Mouse (Mus musculus): Measurements from ENCODE around the gene Atn1. TPM values are rescaled to one million over a fixed set of nuclear protein-coding genes. Genes with fewer than 3 reads are reported as not detected.

Atn1 gene
- polyA plus RNA-seq, 1 experiment from 2014 or later = 9.4 TPM

DNA sequence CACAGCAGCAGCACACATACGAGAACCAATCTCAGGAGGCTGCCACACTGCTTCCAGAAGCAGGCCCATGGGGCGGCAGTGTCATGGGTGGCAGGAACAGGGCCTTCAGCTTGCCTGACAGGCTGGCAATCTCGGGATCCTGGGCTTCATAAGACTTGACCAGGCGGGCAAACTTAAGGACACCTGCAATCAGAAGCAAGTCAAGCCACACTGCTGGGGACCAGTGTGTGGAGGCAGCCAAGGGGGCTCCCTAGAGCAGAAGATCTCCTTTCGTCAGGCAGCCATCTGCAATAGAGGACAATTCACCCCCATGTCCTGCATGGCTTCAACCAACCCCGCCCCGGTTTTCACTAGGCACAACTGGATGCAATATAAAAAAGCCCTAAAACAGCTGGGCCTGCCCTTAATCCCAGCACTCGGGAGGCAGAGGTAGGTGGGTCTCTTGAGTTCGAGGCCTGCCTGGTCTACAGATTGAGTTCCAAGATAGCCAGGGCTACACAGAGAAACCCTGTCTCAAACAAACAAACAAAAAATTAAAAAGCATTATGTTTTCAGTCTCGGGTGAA, 17.0 kb downstream of the Atn1 start:
- ATAC-seq (ENCODE audit: extremely low read depth, insufficient number of reproducible peaks, low FRiP score, low TSS enrichment) = no peak
- Histone ChIP-seq H3K27ac (replicated peaks) (peak overlapping the region; percentile 99; the same call in 1 of the 2 replicates), H3K36me3 (peaks cover 26% of the 10 kb centered on the region), H3K27me3 (replicated peaks) (no peaks in the 10 kb centered on the region), H3K9ac (peak overlapping the region; percentile 30; the same call in 1 of the 2 replicates), H3K9me3 (no peaks in the 10 kb centered on the region), H3K4me2 (peak overlapping the region; percentile 89; the same call in 1 of the 2 replicates), H3K4me1 (peaks cover 33% of the 10 kb centered on the region), H3K4me3 (no peak overlapping the region)
- WGBS = 85% methylated on average over 10 of the region's 10 CpGs

DNA sequence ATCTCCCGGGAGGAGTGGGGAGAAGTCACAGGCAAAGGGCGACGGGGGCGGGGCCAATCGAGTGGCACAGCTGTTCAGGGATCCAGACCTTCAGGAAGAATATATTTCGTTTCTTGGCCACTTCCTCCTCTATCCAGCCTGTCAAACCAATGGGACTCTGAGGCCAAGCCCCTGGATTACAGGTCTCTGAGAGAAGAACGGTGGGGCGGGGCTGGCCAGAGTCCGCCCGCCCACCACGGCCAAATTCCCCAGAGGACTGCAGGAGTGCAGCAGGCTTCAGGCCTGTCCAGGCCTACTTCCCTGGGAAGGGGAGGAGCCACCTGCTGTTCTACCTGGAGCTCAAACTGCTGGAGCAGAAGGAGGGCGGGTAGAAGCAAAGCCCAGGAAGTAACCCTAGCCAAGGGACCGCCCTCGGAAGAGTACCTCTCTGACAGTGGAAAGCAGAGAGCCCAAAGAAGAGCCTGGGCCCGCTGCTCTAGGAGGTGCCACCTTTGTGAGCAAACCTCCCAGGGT, 17.8 kb downstream of the Atn1 start, which contains the start of gene Ptpn6:
Gene Ptpn6, minus strand, starts transcription at position 204 of the 513 bp plus-strand sequence.
- Histone ChIP-seq H3K27me3 (replicated peaks) (no peaks in the 10 kb centered on the region), H3K4me3 (no peak within 1 kb of the TSS), H3K9ac (peak within 1 kb of the TSS; percentile 47), H3K9me3 (no peaks in the 10 kb centered on the region), H3K36me3 (peaks cover 18% of the 10 kb centered on the region), H3K4me2 (peak within 1 kb of the TSS; percentile 30), H3K27ac (replicated peaks) (peak within 1 kb of the TSS; percentile 99; the same call in 1 of the 2 replicates), H3K4me1 (peaks cover 32% of the 10 kb centered on the region)
- WGBS = 33% methylated on average over 15 of the region's 15 CpGs
- ATAC-seq (ENCODE audit: extremely low read depth, insufficient number of reproducible peaks, low FRiP score, low TSS enrichment) = no peak

DNA sequence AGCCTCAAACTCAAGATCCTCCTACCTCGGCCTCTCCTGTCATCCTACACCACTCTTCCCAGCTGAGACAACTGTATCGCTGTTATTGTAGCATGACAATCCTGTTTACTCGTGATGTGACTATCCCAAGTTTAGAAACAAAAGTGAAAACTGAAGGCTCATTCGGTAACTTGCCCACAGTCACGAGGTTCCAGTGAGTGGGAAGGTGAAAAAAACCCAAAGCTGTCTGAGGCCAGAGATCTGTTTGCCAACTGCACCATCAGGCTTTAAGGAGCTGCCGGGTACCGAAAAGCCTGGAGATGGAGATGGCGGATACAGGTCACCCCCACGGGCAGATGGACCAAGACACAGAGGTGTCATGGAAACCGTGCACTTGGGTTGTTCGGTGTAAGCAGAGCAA, 19.3 kb downstream of the Atn1 start:
- Histone ChIP-seq H3K36me3 (peaks cover 7% of the 10 kb centered on the region; the same call in 1 of the 2 replicates), H3K9me3 (no peaks in the 10 kb centered on the region), H3K4me1 (peaks cover 36% of the 10 kb centered on the region), H3K4me2 (no peak overlapping the region), H3K27me3 (replicated peaks) (no peaks in the 10 kb centered on the region), H3K9ac (no peak overlapping the region), H3K27ac (replicated peaks) (no peak overlapping the region), H3K4me3 (no peak overlapping the region)
- ATAC-seq (ENCODE audit: extremely low read depth, insufficient number of reproducible peaks, low FRiP score, low TSS enrichment) = no peak
- 85% methylated on average over 11 of the region's 11 CpGs for WGBS

DNA sequence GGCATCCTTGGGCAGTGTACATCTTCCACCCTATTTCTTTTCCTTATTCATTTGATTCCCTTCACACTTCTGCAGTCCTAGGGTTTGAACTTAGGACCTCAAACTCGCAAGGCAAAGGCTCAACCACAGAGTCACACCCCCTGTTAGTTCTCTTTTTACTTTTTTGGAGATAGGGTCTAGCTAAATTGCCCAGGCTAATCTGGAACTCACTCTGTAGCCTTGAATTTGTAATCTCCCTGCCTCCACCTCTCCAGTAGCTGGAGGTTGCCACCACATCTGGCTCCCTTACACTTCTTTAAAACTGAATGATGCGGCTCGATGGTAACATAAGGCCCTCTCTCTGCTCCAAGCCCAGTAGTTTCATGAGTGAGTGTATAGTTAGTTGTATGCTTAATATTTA, 21.9 kb downstream of the Atn1 start:
- H3K4me2 ChIP-seq = no peak overlapping the region
- peaks cover 7% of the 10 kb centered on the region; the same call in 1 of the 2 replicates for H3K36me3 ChIP-seq
- 85% methylated on average over 3 of the region's 3 CpGs for WGBS
- H3K9ac ChIP-seq = no peak overlapping the region
- H3K9me3 ChIP-seq = no peaks in the 10 kb centered on the region
- H3K4me3 ChIP-seq = no peak overlapping the region
- ATAC-seq (ENCODE audit: extremely low read depth, insufficient number of reproducible peaks, low FRiP score, low TSS enrichment) = no peak
- no peak overlapping the region for H3K27ac ChIP-seq (replicated peaks)
- H3K4me1 ChIP-seq = peaks cover 21% of the 10 kb centered on the region
- no peaks in the 10 kb centered on the region for H3K27me3 ChIP-seq (replicated peaks)

DNA sequence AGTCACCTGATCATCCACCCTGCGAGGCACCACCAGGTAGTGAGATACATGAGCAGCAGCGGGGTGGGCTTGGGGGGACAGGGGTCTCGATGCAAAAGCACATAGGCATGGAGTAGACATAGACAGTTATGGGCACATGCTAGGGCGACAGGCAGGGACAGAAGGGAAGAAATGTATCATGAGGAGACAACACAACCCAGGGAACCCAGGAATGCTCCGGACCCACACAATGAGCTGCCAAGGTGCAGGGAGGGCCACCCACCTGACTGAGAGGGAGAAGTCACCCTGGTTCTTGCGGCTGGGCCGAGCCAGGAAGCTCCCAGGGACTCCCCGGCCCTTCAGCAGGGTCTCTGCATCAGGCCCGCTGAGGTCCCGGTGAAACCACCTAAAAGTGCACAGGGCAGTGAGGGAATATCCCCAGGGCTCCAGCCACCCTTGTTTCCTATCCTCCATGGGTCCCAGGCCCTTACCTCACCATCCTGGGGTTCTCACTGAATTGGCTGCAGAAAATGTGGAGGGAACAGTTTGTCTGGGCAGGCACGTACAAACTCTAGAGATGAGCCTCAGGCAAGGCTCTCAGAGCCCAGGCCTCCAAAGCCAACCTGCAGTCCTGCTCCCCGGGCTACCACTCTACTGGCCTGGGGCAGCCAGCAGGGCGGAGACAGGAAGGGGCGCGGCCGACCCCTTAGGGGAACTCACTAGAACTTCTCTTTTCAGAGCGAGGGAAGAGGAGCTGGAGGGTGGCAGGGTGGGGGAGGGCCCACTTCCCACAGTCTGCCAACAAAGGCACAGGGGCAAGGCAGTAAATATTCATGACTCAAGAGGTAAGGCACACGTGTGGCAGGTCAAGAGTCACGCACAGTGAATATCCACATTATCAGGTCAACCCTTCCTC, 23.6 kb downstream of the Atn1 start:
- no peaks in the 10 kb centered on the region for H3K27me3 ChIP-seq (replicated peaks)
- H3K36me3 ChIP-seq = no peaks in the 10 kb centered on the region
- peak overlapping the region; percentile 8; the same call in 1 of the 2 replicates for H3K4me3 ChIP-seq
- 48% methylated on average over 19 of the region's 19 CpGs for WGBS
- H3K9me3 ChIP-seq = no peaks in the 10 kb centered on the region
- peak overlapping the region; percentile 50 for H3K9ac ChIP-seq
- H3K4me1 ChIP-seq = peaks cover 8% of the 10 kb centered on the region
- no peak overlapping the region for H3K27ac ChIP-seq (replicated peaks)
- ATAC-seq (ENCODE audit: extremely low read depth, insufficient number of reproducible peaks, low FRiP score, low TSS enrichment) = no peak
- 0 out of 2 replicates have a peak overlapping the region, but pooled peaks have one; percentile 2 for H3K4me2 ChIP-seq

DNA sequence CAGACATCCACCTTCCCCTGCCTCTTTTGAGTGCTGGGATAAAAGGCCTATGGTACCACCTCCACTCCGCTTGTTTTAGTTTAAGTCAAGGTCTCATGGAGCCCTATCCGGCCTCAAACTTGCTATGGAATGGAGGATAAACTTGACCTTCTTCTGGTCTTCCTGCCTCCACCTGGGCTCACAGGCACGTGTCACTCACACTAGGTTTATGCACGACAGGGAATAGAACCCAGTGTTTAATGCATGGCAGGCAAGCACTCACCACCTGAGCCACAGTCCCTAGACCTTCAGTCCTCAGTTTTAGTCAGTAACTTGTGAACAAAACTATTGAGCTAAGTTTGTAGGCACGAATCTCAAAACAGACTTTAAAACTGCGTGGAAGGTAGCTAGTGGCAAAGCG, 25.3 kb downstream of the Atn1 start:
- Histone ChIP-seq H3K27ac (replicated peaks) (no peak overlapping the region), H3K4me1 (peaks cover 8% of the 10 kb centered on the region), H3K36me3 (no peaks in the 10 kb centered on the region), H3K9me3 (no peaks in the 10 kb centered on the region), H3K4me2 (no peak overlapping the region), H3K27me3 (replicated peaks) (no peaks in the 10 kb centered on the region), H3K4me3 (no peak overlapping the region), H3K9ac (no peak overlapping the region)
- WGBS = 80% methylated on average over 7 of the region's 7 CpGs
- ATAC-seq (ENCODE audit: extremely low read depth, insufficient number of reproducible peaks, low FRiP score, low TSS enrichment) = no peak

DNA sequence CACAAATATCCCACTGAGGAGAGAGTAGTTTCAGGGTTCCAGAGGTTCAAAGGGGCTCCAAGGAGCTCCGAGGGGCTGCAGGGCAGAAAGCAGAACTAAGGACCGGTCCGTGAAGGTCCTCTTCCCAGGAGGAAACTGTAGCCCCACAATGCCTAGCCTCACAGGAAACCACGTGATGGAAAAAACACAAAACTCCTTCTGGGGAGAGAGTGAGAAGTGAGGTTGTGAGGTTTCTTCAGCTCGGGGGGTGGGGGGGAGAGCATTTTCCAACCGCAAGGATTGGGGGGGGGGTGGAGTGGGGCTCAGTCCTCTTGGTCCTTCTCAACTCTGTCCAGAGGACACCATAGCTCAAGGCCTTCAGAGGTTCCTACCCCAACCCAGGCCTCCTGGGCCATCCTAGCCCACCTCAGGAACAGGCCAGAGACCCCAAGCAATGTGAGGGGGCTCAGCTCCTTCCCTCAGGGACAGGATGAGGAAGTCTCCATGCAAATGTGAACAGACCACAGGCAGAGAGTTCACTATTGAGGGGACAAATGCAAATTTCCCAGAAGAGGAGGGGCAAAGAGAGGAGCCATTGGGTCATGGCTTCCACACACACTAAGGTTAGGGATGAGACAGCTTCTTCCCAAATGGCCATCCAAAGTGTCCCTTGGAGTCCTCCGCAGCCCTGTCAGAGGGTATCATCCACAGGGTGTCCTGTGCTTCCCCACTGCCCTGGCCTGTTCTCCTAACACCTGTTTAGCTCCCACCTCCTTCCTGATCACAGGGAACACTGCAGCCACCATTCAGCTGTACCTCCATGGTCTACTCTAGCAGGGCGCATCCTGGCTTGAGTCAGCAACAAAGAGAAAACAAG, 26.2 kb downstream of the Atn1 start:
- Histone ChIP-seq H3K4me2 (no peak overlapping the region), H3K36me3 (no peaks in the 10 kb centered on the region), H3K27me3 (replicated peaks) (no peaks in the 10 kb centered on the region), H3K4me1 (peaks cover 8% of the 10 kb centered on the region), H3K27ac (replicated peaks) (no peak overlapping the region), H3K4me3 (no peak overlapping the region), H3K9me3 (no peaks in the 10 kb centered on the region), H3K9ac (no peak overlapping the region)
- 64% methylated on average over 8 of the region's 8 CpGs for WGBS
- ATAC-seq (ENCODE audit: extremely low read depth, insufficient number of reproducible peaks, low FRiP score, low TSS enrichment) = no peak

DNA sequence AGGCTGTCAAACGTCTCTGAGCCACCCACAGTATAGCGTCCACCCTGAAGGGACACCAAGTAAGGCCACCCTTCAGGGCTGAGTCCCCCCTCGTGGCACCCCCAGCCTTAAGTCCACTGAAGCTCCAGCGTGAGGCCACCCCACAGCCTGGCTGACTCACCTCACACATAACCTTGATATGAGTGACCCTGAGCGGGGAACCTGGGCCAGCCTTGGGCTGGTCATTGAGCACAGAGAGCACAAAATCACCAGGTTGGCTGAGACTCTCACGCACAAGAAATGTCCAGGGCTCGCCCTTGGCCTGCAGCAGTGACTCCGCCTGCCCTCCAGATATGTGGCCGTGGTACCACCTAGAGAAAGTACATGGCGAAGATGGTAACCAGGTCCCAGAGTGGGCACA, 27.7 kb downstream of the Atn1 start:
- no peak for ATAC-seq (ENCODE audit: extremely low read depth, insufficient number of reproducible peaks, low FRiP score, low TSS enrichment)

DNA sequence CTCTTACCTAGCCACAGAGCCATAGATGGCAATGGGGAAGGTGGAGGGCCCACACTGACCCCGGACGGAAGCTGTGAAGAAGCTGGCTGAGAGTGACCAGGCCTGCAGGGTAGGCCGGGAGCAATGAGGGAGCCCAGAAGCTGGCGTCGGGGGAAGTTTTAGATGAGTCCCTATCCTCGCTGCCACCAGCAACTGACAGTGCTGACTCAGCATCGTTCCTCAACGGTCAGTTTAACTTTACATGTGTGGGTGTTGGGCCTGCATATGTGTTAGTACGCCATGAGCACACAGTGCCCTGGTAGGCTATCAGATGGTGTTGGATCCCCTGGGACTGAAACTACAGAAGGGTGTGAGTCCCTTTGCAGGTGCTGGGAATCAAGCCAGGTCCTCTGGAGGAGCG, 31.9 kb downstream of the Atn1 start:
- WGBS = 74% methylated on average over 10 of the region's 10 CpGs
- Histone ChIP-seq H3K36me3 (no peaks in the 10 kb centered on the region), H3K9me3 (no peaks in the 10 kb centered on the region), H3K4me1 (peaks cover 4% of the 10 kb centered on the region; the same call in 1 of the 2 replicates), H3K4me3 (no peak overlapping the region), H3K4me2 (no peak overlapping the region), H3K27me3 (replicated peaks) (no peaks in the 10 kb centered on the region), H3K27ac (replicated peaks) (no peak overlapping the region), H3K9ac (no peak overlapping the region)
- no peak for ATAC-seq (ENCODE audit: extremely low read depth, insufficient number of reproducible peaks, low FRiP score, low TSS enrichment)

More for the DNA sequence above, 27.7 kb downstream of the Atn1 start:
- Histone ChIP-seq H3K4me1 (peaks cover 8% of the 10 kb centered on the region), H3K27ac (replicated peaks) (no peak overlapping the region), H3K36me3 (no peaks in the 10 kb centered on the region), H3K9me3 (no peaks in the 10 kb centered on the region), H3K27me3 (replicated peaks) (no peaks in the 10 kb centered on the region), H3K4me2 (no peak overlapping the region), H3K4me3 (no peak overlapping the region), H3K9ac (no peak overlapping the region)
- WGBS = 77% methylated on average over 10 of the region's 10 CpGs

DNA sequence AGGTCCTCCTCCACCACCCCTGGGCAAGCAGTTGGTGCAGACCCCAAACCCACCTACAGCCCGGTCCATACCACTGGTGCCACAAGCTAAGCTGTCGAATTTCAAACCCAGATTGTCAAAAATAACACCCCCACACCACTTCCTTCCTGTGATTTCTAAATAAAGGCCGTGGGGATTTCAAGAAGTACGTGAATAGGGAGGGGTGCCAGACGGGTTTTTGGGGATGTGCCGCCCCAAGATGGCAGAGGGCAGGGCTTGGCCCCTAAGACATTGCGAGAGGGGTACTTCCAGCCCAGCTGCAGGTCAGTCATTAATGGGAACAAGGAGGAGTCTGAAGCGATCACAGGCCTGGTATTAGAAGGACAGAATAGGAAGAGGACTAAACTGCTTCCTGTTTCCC, 32.8 kb downstream of the Atn1 start:
- ATAC-seq (ENCODE audit: extremely low read depth, insufficient number of reproducible peaks, low FRiP score, low TSS enrichment) = no peak
- 68% methylated on average over 8 of the region's 8 CpGs for WGBS
- no peaks in the 10 kb centered on the region for H3K27me3 ChIP-seq (replicated peaks)
- H3K4me1 ChIP-seq = peaks cover 12% of the 10 kb centered on the region; the same call in 1 of the 2 replicates
- no peaks in the 10 kb centered on the region for H3K36me3 ChIP-seq
- H3K4me2 ChIP-seq = no peak overlapping the region
- H3K9me3 ChIP-seq = no peaks in the 10 kb centered on the region
- no peak overlapping the region for H3K4me3 ChIP-seq
- no peak overlapping the region for H3K9ac ChIP-seq
- no peak overlapping the region for H3K27ac ChIP-seq (replicated peaks)

Data from heart, embryonic 13.5 days (tissue).